Mouse (Mus musculus) effector memory CD4-positive, alpha-beta T cell, adult 5 months (primary cell): ENCODE measurements around the gene Vmn1r63. TPM values are rescaled to one million over a fixed set of nuclear protein-coding genes. Genes with fewer than 3 reads are reported as not detected.

Experiments used
- polyA plus RNA-seq: library from polyadenylated mRNA; unstranded; fragments of 100-300 nt; shearing (Covaris generic); gene quantifications from one replicate; pipeline ENCODE4 v1.2.1, GENCODE M21; 2017

The Vmn1r63 gene
- polyA plus RNA-seq, result not detected

GRCm38 (mm10) chr7:5805345-5805744, at the start of gene Vmn1r63:
Gene Vmn1r63, minus strand, starts transcription at chr7:5805445.

Other genes starting within 250 kb of the Vmn1r63 start
- 0.07 TPM for gene Vmn1r61, start 192.2 kb downstream of the Vmn1r63 start, polyA plus RNA-seq
- 0.20 TPM for gene Vmn1r62, start 131.8 kb downstream of the Vmn1r63 start, polyA plus RNA-seq
- not detected for gene Vmn1r64, start 79.1 kb upstream of the Vmn1r63 start, polyA plus RNA-seq
- not detected for gene Vmn1r65, start 205.6 kb upstream of the Vmn1r63 start, polyA plus RNA-seq
- gene Nlrp4c, start 239.7 kb upstream of the Vmn1r63 start, polyA plus RNA-seq, result not detected